Mouse (Mus musculus): ENCODE results near the gene Tcirg1. TPM values are rescaled to one million over a fixed set of nuclear protein-coding genes. Genes with fewer than 3 reads are reported as not detected.

Tcirg1 gene
- total and polyA plus RNA-seq, 2 experiments from 2014 or later: 14.1 to 37.5 TPM

GRCm38 (mm10) chr19:3929211-3929941 is 22.4 kb upstream of the Tcirg1 start, which contains the start of gene Aldh3b1:
TSS of gene Aldh3b1 (minus strand) at chr19:3929808.
- ATAC-seq (ENCODE audit: low FRiP score): peak; percentile 50
- Histone ChIP-seq H3K36me3 (ENCODE audit: insufficient read depth, low read length) (no peaks in the 10 kb centered on the region), H3K9ac (replicated peaks; ENCODE audit: low read length, poor library complexity, severe bottlenecking) (no peak within 1 kb of the TSS), H3K9me3 (ENCODE audit: low read length) (no peaks in the 10 kb centered on the region), H3K27me3 (ENCODE audit: insufficient read depth, low read length) (no peaks in the 10 kb centered on the region), H3K4me2 (ENCODE audit: low read depth, low read length, poor library complexity, severe bottlenecking) (no peak within 1 kb of the TSS), H3K4me3 (ENCODE audit: low read depth, low read length) (no peak within 1 kb of the TSS), H3K27ac (ENCODE audit: low read depth, low read length) (peak within 1 kb of the TSS; percentile 55; the same call in 1 of the 2 replicates), H3K4me1 (ENCODE audit: insufficient read depth, low read length) (0 out of 2 replicates have a peak, but pooled peaks cover 3% of the 10 kb centered on the region)
- peak; percentile 86 for DNase-seq (ENCODE audit: low spot score)
- WGBS: 40% methylated on average over 12 of the region's 12 CpGs
- TF ChIP-seq CTCF (IDR thresholded peaks at IDR 0.05): no peak

GRCm38 (mm10) chr19:3928779-3929178 is 21.8 kb upstream of the Tcirg1 start:
- Histone ChIP-seq H3K4me3 (ENCODE audit: low read depth, low read length) (no peak overlapping the region), H3K4me1 (ENCODE audit: insufficient read depth, low read length) (0 out of 2 replicates have a peak, but pooled peaks cover 3% of the 10 kb centered on the region), H3K36me3 (ENCODE audit: insufficient read depth, low read length) (no peaks in the 10 kb centered on the region), H3K27me3 (ENCODE audit: insufficient read depth, low read length) (no peaks in the 10 kb centered on the region), H3K9me3 (ENCODE audit: low read length) (no peaks in the 10 kb centered on the region), H3K9ac (replicated peaks; ENCODE audit: low read length, poor library complexity, severe bottlenecking) (no peak overlapping the region), H3K27ac (ENCODE audit: low read depth, low read length) (no peak overlapping the region), H3K4me2 (ENCODE audit: low read depth, low read length, poor library complexity, severe bottlenecking) (no peak overlapping the region)
- ATAC-seq (ENCODE audit: low FRiP score) (no peak; the same call in 1 of the 2 replicates), DNase-seq (ENCODE audit: low spot score) (no peak)
- TF ChIP-seq CTCF (IDR thresholded peaks at IDR 0.05): no peak
- WGBS: 74% methylated on average over 4 of the region's 4 CpGs

GRCm38 (mm10) chr19:3927989-3928388 is 21.1 kb upstream of the Tcirg1 start:
- no peak overlapping the region for H3K4me2 ChIP-seq (ENCODE audit: low read depth, low read length, poor library complexity, severe bottlenecking)
- ATAC-seq (ENCODE audit: low FRiP score) (no peak), DNase-seq (ENCODE audit: low spot score) (no peak)
- H3K36me3 ChIP-seq (ENCODE audit: insufficient read depth, low read length): no peaks in the 10 kb centered on the region
- H3K9me3 ChIP-seq (ENCODE audit: low read length): no peaks in the 10 kb centered on the region
- no peak overlapping the region for H3K27ac ChIP-seq (ENCODE audit: low read depth, low read length)
- 0 out of 2 replicates have a peak, but pooled peaks cover 3% of the 10 kb centered on the region for H3K4me1 ChIP-seq (ENCODE audit: insufficient read depth, low read length)
- no peak overlapping the region for H3K4me3 ChIP-seq (ENCODE audit: low read depth, low read length)
- 89% methylated on average over 4 of the region's 4 CpGs for WGBS
- H3K9ac ChIP-seq (replicated peaks; ENCODE audit: low read length, poor library complexity, severe bottlenecking): no peak overlapping the region
- H3K27me3 ChIP-seq (ENCODE audit: insufficient read depth, low read length): no peaks in the 10 kb centered on the region
- no peak for TF ChIP-seq CTCF (IDR thresholded peaks at IDR 0.05)

- ATAC-seq (ENCODE audit: low FRiP score): no peak
- no peak overlapping the region for H3K4me2 ChIP-seq (ENCODE audit: low read depth, low read length, poor library complexity, severe bottlenecking)
- no peak for DNase-seq (ENCODE audit: low spot score)
- no peak overlapping the region for H3K9ac ChIP-seq (replicated peaks; ENCODE audit: low read length, poor library complexity, severe bottlenecking)
- H3K27ac ChIP-seq (ENCODE audit: low read depth, low read length): no peak overlapping the region
- WGBS: 67% methylated on average over 6 of the region's 6 CpGs
- H3K9me3 ChIP-seq (ENCODE audit: low read length): no peaks in the 10 kb centered on the region
- 0 out of 2 replicates have a peak, but pooled peaks cover 3% of the 10 kb centered on the region for H3K4me1 ChIP-seq (ENCODE audit: insufficient read depth, low read length)
- H3K27me3 ChIP-seq (ENCODE audit: insufficient read depth, low read length): no peaks in the 10 kb centered on the region
- H3K36me3 ChIP-seq (ENCODE audit: insufficient read depth, low read length): no peaks in the 10 kb centered on the region
- TF ChIP-seq CTCF (IDR thresholded peaks at IDR 0.05): no peak
- H3K4me3 ChIP-seq (ENCODE audit: low read depth, low read length): no peak overlapping the region
Observed at GRCm38 (mm10) chr19:3926685-3927084, 19.8 kb upstream of the Tcirg1 start.

- H3K9ac ChIP-seq (replicated peaks; ENCODE audit: low read length, poor library complexity, severe bottlenecking): no peak overlapping the region
- H3K27me3 ChIP-seq (ENCODE audit: insufficient read depth, low read length): no peaks in the 10 kb centered on the region
- H3K4me2 ChIP-seq (ENCODE audit: low read depth, low read length, poor library complexity, severe bottlenecking): no peak overlapping the region
- 68% methylated on average over 3 of the region's 3 CpGs for WGBS
- no peaks in the 10 kb centered on the region for H3K36me3 ChIP-seq (ENCODE audit: insufficient read depth, low read length)
- no peak overlapping the region for H3K27ac ChIP-seq (ENCODE audit: low read depth, low read length)
- 0 out of 2 replicates have a peak, but pooled peaks cover 3% of the 10 kb centered on the region for H3K4me1 ChIP-seq (ENCODE audit: insufficient read depth, low read length)
- TF ChIP-seq CTCF (IDR thresholded peaks at IDR 0.05): peak; percentile 14; the same call in 1 of the 2 replicates
- no peak overlapping the region for H3K4me3 ChIP-seq (ENCODE audit: low read depth, low read length)
- H3K9me3 ChIP-seq (ENCODE audit: low read length): no peaks in the 10 kb centered on the region
- DNase-seq (ENCODE audit: low spot score) (no peak), ATAC-seq (ENCODE audit: low FRiP score) (no peak)
Observed at GRCm38 (mm10) chr19:3926279-3926678, 19.3 kb upstream of the Tcirg1 start.

- DNase-seq (ENCODE audit: low spot score): no peak
- Histone ChIP-seq H3K4me1 (ENCODE audit: insufficient read depth, low read length) (0 out of 2 replicates have a peak, but pooled peaks cover 3% of the 10 kb centered on the region), H3K9me3 (ENCODE audit: low read length) (no peaks in the 10 kb centered on the region), H3K27ac (ENCODE audit: low read depth, low read length) (no peak overlapping the region), H3K27me3 (ENCODE audit: insufficient read depth, low read length) (no peaks in the 10 kb centered on the region), H3K9ac (replicated peaks; ENCODE audit: low read length, poor library complexity, severe bottlenecking) (no peak overlapping the region), H3K4me2 (ENCODE audit: low read depth, low read length, poor library complexity, severe bottlenecking) (no peak overlapping the region), H3K36me3 (ENCODE audit: insufficient read depth, low read length) (no peaks in the 10 kb centered on the region), H3K4me3 (ENCODE audit: low read depth, low read length) (no peak overlapping the region)
- no peak for ATAC-seq (ENCODE audit: low FRiP score)
- TF ChIP-seq CTCF (IDR thresholded peaks at IDR 0.05): no peak
- 76% methylated on average over 6 of the region's 6 CpGs for WGBS
Observed at GRCm38 (mm10) chr19:3925859-3926258, 18.9 kb upstream of the Tcirg1 start.

All from midbrain, postnatal 0 days (tissue).